Mouse (Mus musculus) stomach, postnatal 0 days (tissue): Measurements from ENCODE around the gene Plxnc1.

Source experiments
- CTCF ChIP-seq: IDR thresholded peaks from 2 replicates; pipeline ENCODE4 v1.5.1; 2016; ENCODE audit warnings: antibody characterized with exemption, low read depth, mild to moderate bottlenecking, moderate library complexity
- EP300 ChIP-seq: optimal IDR thresholded peaks from 2 replicates; pipeline ENCODE3; 2016; ENCODE audit warnings: antibody characterized with exemption

- no peak for TF ChIP-seq CTCF
- no peak for TF ChIP-seq EP300
Observed at GRCm38 (mm10) chr10:94896950-94897349, 47.7 kb downstream of the Plxnc1 start.
